Mouse (Mus musculus) heart, embryonic 10.5 days (tissue): ENCODE measurements around the gene Impg2. TPM values are rescaled to one million over a fixed set of nuclear protein-coding genes. Genes with fewer than 3 reads are reported as not detected.

Experiments used
- DNase-seq: peaks from one replicate; pipeline ENCODE4 v3.0.0-alpha.2; 2017; ENCODE audit warnings: low spot score
- H3K27ac ChIP-seq: fragments of 300-500 bp; sonication (generic); 2 replicates; pipeline ENCODE4 v1.5.1; 2016; ENCODE audit warnings: mild to moderate bottlenecking
- H3K27me3 ChIP-seq: fragments of 300-500 bp; sonication (generic); 2 replicates; pipeline ENCODE4 v1.6.1; 2016; ENCODE audit warnings: mild to moderate bottlenecking; ENCODE audit not compliant: poor library complexity, insufficient read depth, severe bottlenecking
- H3K36me3 ChIP-seq: fragments of 300-500 bp; sonication (generic); 2 replicates; pipeline ENCODE4 v1.6.1; 2016; ENCODE audit warnings: mild to moderate bottlenecking, moderate library complexity
- H3K4me1 ChIP-seq: fragments of 300-500 bp; sonication (generic); 2 replicates; pipeline ENCODE4 v1.6.1; 2016; ENCODE audit warnings: mild to moderate bottlenecking
- H3K4me3 ChIP-seq: fragments of 300-500 bp; sonication (generic); 2 replicates; pipeline ENCODE4 v1.5.1; 2016; ENCODE audit warnings: mild to moderate bottlenecking, moderate library complexity
- H3K9me3 ChIP-seq: fragments of 300-500 bp; sonication (generic); 2 replicates; pipeline ENCODE4 v1.6.1; 2016; ENCODE audit warnings: mild to moderate bottlenecking, moderate library complexity
- WGBS: fragments of 180-500 bp; shearing (Covaris S2); methylation state at CpG from one replicate; pipeline ENCODE4 v1.1.7; 2016; 5-methylcytosine and 5-hydroxymethylcytosine counted together
- polyA plus RNA-seq: library from polyadenylated mRNA; unstranded; fragments of >200 nt; fragmentation: Nextera tagmentation; extraction: Ambion mirVana; gene quantifications from 2 replicates; pipeline ENCODE4 v1.2.1, GENCODE M21; 2016

The Impg2 gene
- polyA plus RNA-seq, 1 experiment from 2014 or later, result 0.10 TPM

GRCm38 (mm10) chr16:56279752-56280151 is 75.6 kb downstream of the Impg2 start:
- Histone ChIP-seq H3K27me3 (no peaks in the 10 kb centered on the region), H3K4me3 (no peak overlapping the region), H3K9me3 (no peaks in the 10 kb centered on the region), H3K4me1 (no peaks in the 10 kb centered on the region), H3K27ac (no peak overlapping the region), H3K36me3 (no peaks in the 10 kb centered on the region)
- DNase-seq, result no peak

GRCm38 (mm10) chr16:56281336-56281735 is 77.2 kb downstream of the Impg2 start:
- Histone ChIP-seq H3K4me3 (no peak overlapping the region), H3K4me1 (no peaks in the 10 kb centered on the region), H3K9me3 (no peaks in the 10 kb centered on the region), H3K27ac (no peak overlapping the region), H3K27me3 (no peaks in the 10 kb centered on the region), H3K36me3 (no peaks in the 10 kb centered on the region)
- no peak for DNase-seq
- WGBS, result 70% methylated on average over 4 of the region's 4 CpGs

DNA sequence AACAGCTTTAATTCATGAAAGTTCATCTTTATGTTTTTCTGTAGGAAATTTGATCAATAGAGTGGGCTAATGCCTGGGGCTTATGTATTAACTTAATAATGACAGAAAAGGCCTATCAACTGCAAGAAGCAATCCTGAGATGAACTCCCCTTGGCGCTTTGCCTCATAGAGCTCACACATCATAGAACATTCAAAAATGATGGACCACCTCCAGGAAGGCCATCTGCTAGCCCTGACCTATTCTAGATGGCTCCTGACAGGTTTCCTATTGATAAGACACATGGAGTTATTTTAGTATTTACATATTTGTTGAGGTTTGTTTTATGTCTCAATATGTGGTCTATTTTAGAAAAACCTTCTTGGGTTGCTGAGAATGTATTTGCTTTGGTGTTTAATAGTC is 79.2 kb downstream of the Impg2 start:
- Histone ChIP-seq H3K9me3 (no peaks in the 10 kb centered on the region), H3K4me1 (no peaks in the 10 kb centered on the region), H3K36me3 (no peaks in the 10 kb centered on the region), H3K27me3 (no peaks in the 10 kb centered on the region), H3K4me3 (no peak overlapping the region), H3K27ac (no peak overlapping the region)
- 79% methylated on average over 1 of the region's 1 CpGs for WGBS
- no peak for DNase-seq

GRCm38 (mm10) chr16:56283873-56284272 is 79.8 kb downstream of the Impg2 start:
- no peak for DNase-seq
- Histone ChIP-seq H3K27ac (no peak overlapping the region), H3K4me3 (no peak overlapping the region), H3K27me3 (no peaks in the 10 kb centered on the region), H3K36me3 (no peaks in the 10 kb centered on the region), H3K9me3 (no peaks in the 10 kb centered on the region), H3K4me1 (no peaks in the 10 kb centered on the region)
- WGBS, result 68% methylated on average over 1 of the region's 1 CpGs

GRCm38 (mm10) chr16:56286076-56286475 is 82.0 kb downstream of the Impg2 start:
- H3K9me3 ChIP-seq, result no peaks in the 10 kb centered on the region
- H3K4me3 ChIP-seq, result no peak overlapping the region
- no peaks in the 10 kb centered on the region for H3K27me3 ChIP-seq
- H3K36me3 ChIP-seq, result no peaks in the 10 kb centered on the region
- H3K27ac ChIP-seq, result no peak overlapping the region
- 78% methylated on average over 5 of the region's 5 CpGs for WGBS
- H3K4me1 ChIP-seq, result no peaks in the 10 kb centered on the region
- DNase-seq, result no peak

DNA sequence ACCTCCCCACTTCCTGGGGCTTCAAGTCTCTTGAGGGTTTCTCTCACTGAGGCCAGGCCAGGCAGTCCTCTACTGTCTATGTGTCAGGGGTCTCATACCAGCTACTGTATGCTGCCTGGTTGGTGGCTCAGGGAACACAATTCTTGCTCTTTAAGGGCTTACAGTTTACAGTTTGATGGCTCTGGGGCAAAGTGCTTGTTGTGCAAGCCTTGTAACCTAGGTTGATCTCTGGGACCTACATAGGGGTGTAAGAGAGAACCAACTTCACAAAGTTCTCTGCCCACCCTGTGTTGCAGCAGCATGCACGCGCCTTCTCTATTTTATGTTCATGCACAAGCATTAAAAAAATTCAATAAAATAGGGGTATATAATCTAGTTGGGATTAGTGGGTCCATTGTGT is 82.9 kb downstream of the Impg2 start:
- 86% methylated on average over 2 of the region's 2 CpGs for WGBS
- no peak overlapping the region for H3K4me3 ChIP-seq

GRCm38 (mm10) chr16:56294887-56295286 is 90.8 kb downstream of the Impg2 start:
- Histone ChIP-seq H3K9me3 (no peaks in the 10 kb centered on the region), H3K4me1 (no peaks in the 10 kb centered on the region), H3K27me3 (no peaks in the 10 kb centered on the region), H3K27ac (no peak overlapping the region), H3K36me3 (no peaks in the 10 kb centered on the region), H3K4me3 (no peak overlapping the region)
- DNase-seq, result no peak
- 63% methylated on average over 1 of the region's 1 CpGs for WGBS

More for the DNA sequence above, 82.9 kb downstream of the Impg2 start:
- DNase-seq, result no peak
- Histone ChIP-seq H3K9me3 (no peaks in the 10 kb centered on the region), H3K27ac (no peak overlapping the region), H3K36me3 (no peaks in the 10 kb centered on the region), H3K27me3 (no peaks in the 10 kb centered on the region), H3K4me1 (no peaks in the 10 kb centered on the region)

DNA sequence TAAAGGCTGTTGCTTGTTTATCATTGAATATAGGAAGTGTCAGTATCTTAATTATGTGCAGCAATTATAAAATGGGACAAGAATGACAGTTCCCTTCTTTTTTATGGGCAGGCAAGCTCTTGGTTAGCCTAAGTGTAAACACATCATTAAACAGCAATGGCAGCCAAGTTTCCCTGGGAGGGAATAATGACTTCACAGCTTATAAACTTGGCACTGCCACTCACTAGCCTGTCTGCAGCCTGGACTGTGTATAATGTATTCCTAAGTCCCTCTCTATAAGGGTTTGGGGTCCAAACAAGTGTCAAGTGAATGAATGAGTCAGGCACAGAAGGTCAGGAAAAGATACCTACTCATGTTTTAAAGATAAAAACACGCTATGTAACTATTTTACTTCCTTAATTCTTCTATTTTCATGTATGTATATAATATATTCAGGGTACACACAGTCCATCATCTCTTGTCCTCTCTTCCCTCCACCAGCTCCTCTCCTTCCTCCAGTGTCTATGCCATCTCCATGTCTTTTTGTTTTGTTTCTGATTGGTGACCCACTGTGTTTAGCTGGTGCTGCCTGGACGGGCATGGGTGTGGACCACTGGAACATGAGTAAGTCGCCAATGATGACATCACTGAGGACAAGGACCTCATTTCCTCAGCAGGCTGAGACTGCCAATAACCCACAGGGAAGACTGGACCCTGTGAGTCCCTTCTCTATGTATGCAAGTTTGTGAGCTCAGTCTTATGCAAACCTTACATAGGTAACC is 92.0 kb downstream of the Impg2 start:
- 62% methylated on average over 3 of the region's 3 CpGs for WGBS
- no peaks in the 10 kb centered on the region for H3K9me3 ChIP-seq
- no peaks in the 10 kb centered on the region for H3K36me3 ChIP-seq
- H3K4me1 ChIP-seq, result no peaks in the 10 kb centered on the region
- no peak overlapping the region for H3K4me3 ChIP-seq
- H3K27ac ChIP-seq, result no peak overlapping the region
- no peaks in the 10 kb centered on the region for H3K27me3 ChIP-seq
- DNase-seq, result no peak

- Histone ChIP-seq H3K27me3 (no peaks in the 10 kb centered on the region), H3K36me3 (no peaks in the 10 kb centered on the region), H3K9me3 (no peaks in the 10 kb centered on the region), H3K27ac (no peak overlapping the region), H3K4me1 (no peaks in the 10 kb centered on the region), H3K4me3 (no peak overlapping the region)
- WGBS, result 92% methylated on average over 6 of the region's 6 CpGs
- DNase-seq, result no peak
Observed at GRCm38 (mm10) chr16:56298248-56298647, 94.1 kb downstream of the Impg2 start.

DNA sequence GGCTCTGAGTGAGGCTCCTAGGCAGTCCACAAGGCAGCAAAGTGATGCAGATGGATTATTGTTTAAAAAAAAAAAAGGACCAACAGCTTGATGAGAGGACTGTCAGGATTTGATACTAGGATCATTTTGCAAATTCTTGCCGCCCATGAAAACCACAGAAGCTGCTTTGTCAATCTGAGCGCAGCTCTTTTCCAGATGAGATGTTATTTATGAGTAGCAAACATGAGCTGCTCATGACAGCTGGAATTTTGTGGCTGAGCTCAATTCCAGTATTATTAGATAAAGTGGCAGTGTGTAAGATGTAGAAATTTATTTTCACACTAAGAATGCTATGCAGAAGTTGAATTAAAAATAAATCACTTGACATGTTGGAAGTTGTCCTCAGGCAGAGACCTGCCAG is 94.7 kb downstream of the Impg2 start:
- no peaks in the 10 kb centered on the region for H3K36me3 ChIP-seq
- no peak for DNase-seq
- no peaks in the 10 kb centered on the region for H3K9me3 ChIP-seq
- no peak overlapping the region for H3K27ac ChIP-seq
- WGBS, result 78% methylated on average over 2 of the region's 2 CpGs
- H3K27me3 ChIP-seq, result no peaks in the 10 kb centered on the region
- H3K4me3 ChIP-seq, result no peak overlapping the region
- H3K4me1 ChIP-seq, result no peaks in the 10 kb centered on the region

DNA sequence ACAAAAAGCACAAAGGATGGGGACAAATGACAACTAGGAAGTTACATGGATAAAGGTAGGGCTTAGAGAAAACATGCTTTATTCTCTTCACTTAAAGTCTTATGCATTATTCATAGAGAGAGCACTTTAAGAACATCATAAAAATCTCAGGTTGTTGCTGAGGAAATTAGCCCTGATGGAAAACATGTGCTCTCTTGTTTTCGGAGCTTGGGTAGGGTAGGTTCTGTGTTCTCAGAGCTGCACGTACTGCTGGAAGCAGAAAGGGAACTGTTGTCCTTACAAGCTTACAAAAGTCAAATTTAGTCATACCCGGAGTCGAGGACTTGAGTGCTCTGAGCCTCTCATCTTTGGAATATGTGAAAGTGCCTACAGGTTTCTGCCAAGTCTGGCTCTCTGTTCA is 98.9 kb downstream of the Impg2 start:
- H3K27me3 ChIP-seq, result no peaks in the 10 kb centered on the region
- 76% methylated on average over 4 of the region's 4 CpGs for WGBS
- H3K27ac ChIP-seq, result no peak overlapping the region
- H3K36me3 ChIP-seq, result no peaks in the 10 kb centered on the region
- H3K4me3 ChIP-seq, result no peak overlapping the region
- no peak for DNase-seq
- H3K4me1 ChIP-seq, result no peaks in the 10 kb centered on the region
- H3K9me3 ChIP-seq, result no peaks in the 10 kb centered on the region

DNA sequence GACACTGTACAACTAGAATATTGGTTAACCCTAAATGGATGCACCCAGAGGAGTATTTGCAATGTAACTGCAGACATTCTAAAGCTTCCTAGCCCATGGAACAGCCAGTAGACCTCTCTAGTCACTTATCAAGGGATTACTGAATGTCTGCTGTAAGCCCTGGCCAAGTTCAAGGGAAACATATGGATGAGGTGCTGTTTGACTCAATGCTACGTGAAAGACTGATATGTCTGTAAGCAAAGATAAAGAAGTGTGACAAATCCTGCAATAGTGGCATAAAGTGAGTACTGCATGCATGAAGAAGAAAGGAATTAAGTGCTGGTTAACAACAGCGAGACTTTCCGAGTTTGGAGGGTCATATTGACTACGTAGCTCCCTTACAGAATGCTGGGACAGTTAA is 100.1 kb downstream of the Impg2 start:
- Histone ChIP-seq H3K36me3 (no peaks in the 10 kb centered on the region), H3K27ac (no peak overlapping the region), H3K27me3 (no peaks in the 10 kb centered on the region), H3K9me3 (no peaks in the 10 kb centered on the region), H3K4me3 (no peak overlapping the region), H3K4me1 (no peaks in the 10 kb centered on the region)
- 76% methylated on average over 4 of the region's 4 CpGs for WGBS
- no peak for DNase-seq

GRCm38 (mm10) chr16:56307575-56307974 is 103.5 kb downstream of the Impg2 start:
- no peak for DNase-seq
- no peaks in the 10 kb centered on the region for H3K9me3 ChIP-seq
- no peak overlapping the region for H3K27ac ChIP-seq
- no peak overlapping the region for H3K4me3 ChIP-seq
- no peaks in the 10 kb centered on the region for H3K4me1 ChIP-seq
- H3K27me3 ChIP-seq, result no peaks in the 10 kb centered on the region
- no peaks in the 10 kb centered on the region for H3K36me3 ChIP-seq
- 93% methylated on average over 4 of the region's 4 CpGs for WGBS

DNA sequence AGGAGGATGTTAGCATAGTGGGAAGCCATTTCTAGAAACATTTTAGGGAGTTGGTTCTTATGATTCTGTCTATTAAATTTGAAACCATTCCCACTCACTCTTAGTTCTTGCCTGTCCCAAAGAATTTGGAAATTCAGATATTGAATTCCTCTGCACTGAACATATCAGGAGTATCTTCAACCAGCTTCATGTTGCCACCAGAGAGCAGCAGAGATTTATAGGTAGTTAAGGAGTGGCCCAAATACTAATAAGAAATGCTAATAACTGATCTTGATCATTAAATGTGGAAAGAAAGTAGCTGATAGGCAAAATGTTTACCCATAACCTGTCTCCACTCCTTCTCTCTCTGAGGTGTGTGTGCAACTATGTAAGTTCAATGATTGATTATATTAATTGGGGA is 107.2 kb downstream of the Impg2 start:
- no peak overlapping the region for H3K27ac ChIP-seq
- no peaks in the 10 kb centered on the region for H3K36me3 ChIP-seq
- H3K4me1 ChIP-seq, result no peaks in the 10 kb centered on the region
- DNase-seq, result no peak
- H3K4me3 ChIP-seq, result no peak overlapping the region
- H3K9me3 ChIP-seq, result no peaks in the 10 kb centered on the region
- no peaks in the 10 kb centered on the region for H3K27me3 ChIP-seq
